Mouse (Mus musculus) small intestine, adult 2 months (tissue): ENCODE data around the gene Gucy1a1.

Experiments used
- CTCF ChIP-seq: fragments of 200-500 bp; IDR thresholded peaks from 2 replicates; pipeline ENCODE4 v1.5.1; 2012; ENCODE audit warnings: low read depth, mild to moderate bottlenecking, control low read depth, inconsistent platforms, low read length, moderate library complexity, mixed read lengths; ENCODE audit not compliant: insufficient replicate concordance, insufficient read length; ENCODE audit errors: extremely low read depth
- POLR2A ChIP-seq: fragments of 200-500 bp; IDR thresholded peaks from 2 replicates; pipeline ENCODE4 v1.6.1; 2012; ENCODE audit warnings: low read depth, mild to moderate bottlenecking, control low read depth, inconsistent platforms, low read length, moderate library complexity

- TF ChIP-seq CTCF (no peak), POLR2A (no peak)
These were observed 97.5 kb downstream of the Gucy1a1 start for GRCm38 (mm10) chr3:82048078-82048477.
